Mouse (Mus musculus) liver, postnatal 0 days (tissue): ENCODE results near the gene Ltb4r1.

Experiments used
- CTCF ChIP-seq: sonication (generic); IDR thresholded peaks from 2 replicates; pipeline ENCODE4 v1.5.1; 2016; ENCODE audit warnings: antibody characterized with exemption, low read depth
- EP300 ChIP-seq: IDR thresholded peaks from 2 replicates; pipeline ENCODE4 v1.6.1; 2016; ENCODE audit warnings: antibody characterized with exemption, low read depth, mild to moderate bottlenecking

- TF ChIP-seq CTCF (no peak), EP300 (no peak)
Observed at GRCm38 (mm10) chr14:55730531-55731032, 35.2 kb upstream of the Ltb4r1 start.
